Mouse (Mus musculus): ENCODE measurements around the gene Apoc2. TPM values are rescaled to one million over a fixed set of nuclear protein-coding genes. Genes with fewer than 3 reads are reported as not detected.

Apoc2 gene
- polyA plus RNA-seq, 2 experiments: 1.2 TPM; not detected in 1

DNA sequence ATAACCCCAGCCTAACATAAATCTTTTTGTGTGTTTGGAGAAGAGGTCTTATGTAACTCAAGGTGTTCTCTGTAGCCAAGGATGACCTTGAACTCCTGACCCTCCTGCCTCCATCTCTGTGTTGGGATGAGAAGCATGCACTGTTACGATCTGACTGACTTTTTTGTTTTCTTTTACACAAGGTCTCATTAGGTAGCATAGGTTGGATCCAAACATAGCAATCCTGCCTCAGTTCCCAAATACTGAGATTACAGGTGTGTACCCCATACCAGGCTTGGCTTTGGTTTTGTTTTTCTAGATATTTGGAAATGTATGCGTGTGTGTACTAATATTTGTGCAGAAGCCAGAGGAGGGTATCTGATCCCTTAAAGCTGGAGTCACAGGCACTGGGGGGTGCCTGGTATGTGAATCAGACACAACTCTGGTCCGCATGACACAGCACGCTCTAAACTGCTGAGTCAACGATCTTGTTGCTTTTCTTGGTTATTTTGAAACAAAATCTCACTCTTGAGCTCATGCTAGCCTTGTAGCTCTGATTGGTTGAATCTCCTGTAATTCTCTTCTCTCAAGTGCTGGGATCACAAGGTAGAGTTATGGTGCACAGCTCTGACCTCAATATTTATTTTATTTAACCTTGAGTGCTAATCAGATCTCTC lies 40.7 kb upstream of the Apoc2 start:
- ATAC-seq (ENCODE audit: low FRiP score, low read depth) (no peak), DNase-seq (ENCODE audit: low spot score) (no peak)
- Histone ChIP-seq H3K4me2 (replicated peaks; ENCODE audit: low read depth, low read length, severe bottlenecking) (no peak overlapping the region), H3K4me1 (ENCODE audit: control insufficient read depth, insufficient read depth, low read length) (peaks cover 5% of the 10 kb centered on the region; the same call in 1 of the 2 replicates), H3K27ac (replicated peaks; ENCODE audit: low read depth, low read length) (no peak overlapping the region), H3K9me3 (ENCODE audit: control insufficient read depth, low read length) (peaks cover 11% of the 10 kb centered on the region), H3K4me3 (replicated peaks; ENCODE audit: low read length) (no peak overlapping the region), H3K36me3 (ENCODE audit: control insufficient read depth, insufficient read depth, low read length) (peaks cover 45% of the 10 kb centered on the region), H3K27me3 (ENCODE audit: control insufficient read depth, insufficient read depth, low read length) (no peaks in the 10 kb centered on the region), H3K9ac (ENCODE audit: low read depth, low read length, severe bottlenecking) (no peak overlapping the region)
- no peak for TF ChIP-seq POLR2A (IDR thresholded peaks at IDR 0.05; ENCODE audit: borderline replicate concordance, extremely low read depth, insufficient read depth, insufficient read length)
- WGBS: 91% methylated on average over 5 of the region's 5 CpGs

DNA sequence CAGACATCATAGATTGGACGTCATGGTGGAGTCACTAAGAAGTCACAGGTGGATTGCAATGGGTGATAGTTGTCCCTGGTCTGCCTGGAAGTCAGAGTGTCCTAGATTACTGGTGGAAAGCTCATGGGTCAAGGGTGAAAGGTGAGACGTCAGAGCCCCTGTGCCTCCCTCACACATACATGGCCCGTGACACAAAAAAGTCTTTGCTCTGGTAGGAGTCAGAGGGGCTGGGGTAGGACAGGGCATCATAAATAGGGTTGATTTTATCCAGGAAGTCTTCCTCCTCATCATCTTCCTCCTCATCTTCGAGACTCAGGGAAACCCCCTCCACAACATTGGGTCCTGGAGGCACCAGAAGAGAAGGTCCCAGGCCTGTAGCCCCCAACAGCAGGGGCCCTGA lies 39.6 kb upstream of the Apoc2 start:
- H3K36me3 ChIP-seq (ENCODE audit: control insufficient read depth, insufficient read depth, low read length): peaks cover 47% of the 10 kb centered on the region
- no peak for TF ChIP-seq POLR2A (IDR thresholded peaks at IDR 0.05; ENCODE audit: borderline replicate concordance, extremely low read depth, insufficient read depth, insufficient read length)

GRCm38 (mm10) chr7:19716822-19717221 lies 39.1 kb upstream of the Apoc2 start:
- Histone ChIP-seq H3K4me1 (ENCODE audit: control insufficient read depth, insufficient read depth, low read length) (peaks cover 5% of the 10 kb centered on the region; the same call in 1 of the 2 replicates), H3K9me3 (ENCODE audit: control insufficient read depth, low read length) (peaks cover 11% of the 10 kb centered on the region), H3K4me3 (replicated peaks; ENCODE audit: low read length) (no peak overlapping the region), H3K27ac (replicated peaks; ENCODE audit: low read depth, low read length) (0 out of 2 replicates have a peak overlapping the region, but pooled peaks have one; percentile 59), H3K27me3 (ENCODE audit: control insufficient read depth, insufficient read depth, low read length) (no peaks in the 10 kb centered on the region), H3K9ac (ENCODE audit: low read depth, low read length, severe bottlenecking) (no peak overlapping the region), H3K36me3 (ENCODE audit: control insufficient read depth, insufficient read depth, low read length) (peaks cover 51% of the 10 kb centered on the region), H3K4me2 (replicated peaks; ENCODE audit: low read depth, low read length, severe bottlenecking) (peak overlapping the region; percentile 55; the same call in 1 of the 2 replicates)
- 87% methylated on average over 2 of the region's 2 CpGs for WGBS
- ATAC-seq (ENCODE audit: low FRiP score, low read depth) (no peak), DNase-seq (ENCODE audit: low spot score) (no peak)
- TF ChIP-seq POLR2A (IDR thresholded peaks at IDR 0.05; ENCODE audit: borderline replicate concordance, extremely low read depth, insufficient read depth, insufficient read length): no peak

More for the DNA sequence above, 39.6 kb upstream of the Apoc2 start:
- 87% methylated on average over 4 of the region's 4 CpGs for whole genome bisulfite sequencing
- no peak overlapping the region for H3K27ac ChIP-seq (replicated peaks; ENCODE audit: low read depth, low read length)
- H3K27me3 ChIP-seq (ENCODE audit: control insufficient read depth, insufficient read depth, low read length): no peaks in the 10 kb centered on the region
- H3K4me2 ChIP-seq (replicated peaks; ENCODE audit: low read depth, low read length, severe bottlenecking): no peak overlapping the region
- peaks cover 5% of the 10 kb centered on the region; the same call in 1 of the 2 replicates for H3K4me1 ChIP-seq (ENCODE audit: control insufficient read depth, insufficient read depth, low read length)
- no peak overlapping the region for H3K4me3 ChIP-seq (replicated peaks; ENCODE audit: low read length)
- no peak overlapping the region for H3K9ac ChIP-seq (ENCODE audit: low read depth, low read length, severe bottlenecking)
- no peak for ATAC-seq (ENCODE audit: low FRiP score, low read depth)
- DNase-seq (ENCODE audit: low spot score): no peak
- H3K9me3 ChIP-seq (ENCODE audit: control insufficient read depth, low read length): peaks cover 11% of the 10 kb centered on the region

DNA sequence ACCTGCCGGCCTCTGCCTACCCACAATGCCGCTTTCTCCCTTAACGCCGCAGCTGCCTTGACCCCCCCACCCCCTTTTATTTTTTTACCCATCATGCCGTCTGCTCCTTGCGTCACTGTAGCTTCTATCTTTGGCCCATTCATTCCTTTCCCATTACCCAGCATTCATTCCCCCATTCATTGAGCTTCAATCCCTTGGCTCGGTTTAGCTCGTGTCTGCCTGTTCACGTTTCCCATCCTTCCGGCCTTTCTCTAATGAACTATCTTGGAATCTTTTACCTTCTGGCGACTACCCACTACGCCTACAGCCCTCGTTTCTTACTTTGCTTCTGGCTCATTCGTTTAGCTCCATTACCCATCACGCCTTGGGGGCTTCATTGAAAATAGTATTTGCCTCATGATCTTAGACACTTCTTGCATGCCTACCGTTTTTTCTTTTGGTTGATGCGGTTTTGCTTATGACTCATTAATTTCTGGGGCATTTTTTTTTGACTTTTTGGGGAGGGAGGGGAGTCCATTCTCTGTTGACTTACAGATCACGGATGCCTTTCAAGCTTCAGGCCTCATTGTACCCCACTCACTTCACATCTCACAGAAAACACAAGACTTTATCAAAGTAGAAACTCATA lies 38.4 kb upstream of the Apoc2 start:
- Histone ChIP-seq H3K9ac (ENCODE audit: low read depth, low read length, severe bottlenecking) (no peak overlapping the region), H3K36me3 (ENCODE audit: control insufficient read depth, insufficient read depth, low read length) (peaks cover 51% of the 10 kb centered on the region), H3K9me3 (ENCODE audit: control insufficient read depth, low read length) (peaks cover 7% of the 10 kb centered on the region), H3K27ac (replicated peaks; ENCODE audit: low read depth, low read length) (peak overlapping the region; percentile 59; the same call in 1 of the 2 replicates), H3K4me1 (ENCODE audit: control insufficient read depth, insufficient read depth, low read length) (peaks cover 5% of the 10 kb centered on the region; the same call in 1 of the 2 replicates), H3K27me3 (ENCODE audit: control insufficient read depth, insufficient read depth, low read length) (no peaks in the 10 kb centered on the region), H3K4me3 (replicated peaks; ENCODE audit: low read length) (peak overlapping the region; percentile 34), H3K4me2 (replicated peaks; ENCODE audit: low read depth, low read length, severe bottlenecking) (peak overlapping the region; percentile 55)
- 8% methylated on average over 17 of the region's 18 CpGs for WGBS
- no peak for DNase-seq (ENCODE audit: low spot score)
- no peak for TF ChIP-seq POLR2A (IDR thresholded peaks at IDR 0.05; ENCODE audit: borderline replicate concordance, extremely low read depth, insufficient read depth, insufficient read length)
- no peak for ATAC-seq (ENCODE audit: low FRiP score, low read depth)

GRCm38 (mm10) chr7:19715239-19716054 lies 37.7 kb upstream of the Apoc2 start, which contains the start of gene Tomm40:
Tomm40 (minus strand) TSS chr7:19715438.
- H3K4me3 ChIP-seq (replicated peaks; ENCODE audit: low read length): peak within 1 kb of the TSS; percentile 95
- no peaks in the 10 kb centered on the region for H3K27me3 ChIP-seq (ENCODE audit: control insufficient read depth, insufficient read depth, low read length)
- H3K9me3 ChIP-seq (ENCODE audit: control insufficient read depth, low read length): no peaks in the 10 kb centered on the region; the same call in 1 of the 2 replicates
- ATAC-seq (ENCODE audit: low FRiP score, low read depth): peak; percentile 98
- peaks cover 5% of the 10 kb centered on the region; the same call in 1 of the 2 replicates for H3K4me1 ChIP-seq (ENCODE audit: control insufficient read depth, insufficient read depth, low read length)
- peak within 1 kb of the TSS; percentile 59 for H3K27ac ChIP-seq (replicated peaks; ENCODE audit: low read depth, low read length)
- peak; percentile 100 for DNase-seq (ENCODE audit: low spot score)
- WGBS: under 1% methylated on average over 51 of the region's 59 CpGs
- TF ChIP-seq POLR2A (IDR thresholded peaks at IDR 0.05; ENCODE audit: borderline replicate concordance, extremely low read depth, insufficient read depth, insufficient read length): 0 out of 2 replicates have a peak, but pooled peaks have one; percentile 39
- H3K9ac ChIP-seq (ENCODE audit: low read depth, low read length, severe bottlenecking): peak within 1 kb of the TSS; percentile 92
- H3K4me2 ChIP-seq (replicated peaks; ENCODE audit: low read depth, low read length, severe bottlenecking): peak within 1 kb of the TSS; percentile 89
- peaks cover 50% of the 10 kb centered on the region for H3K36me3 ChIP-seq (ENCODE audit: control insufficient read depth, insufficient read depth, low read length)
